Mouse (Mus musculus): ENCODE measurements around the gene Mapkapk3. TPM values are rescaled to one million over a fixed set of nuclear protein-coding genes. Genes with fewer than 3 reads are reported as not detected.
"Not testable (repeated sequence)": the region's sequence is repeated elsewhere in the genome, so short reads cannot be mapped to it uniquely, and the experiment has no call there.

The Mapkapk3 gene
- polyA plus RNA-seq, 1 experiment from 2014 or later = 1.4 TPM

DNA sequence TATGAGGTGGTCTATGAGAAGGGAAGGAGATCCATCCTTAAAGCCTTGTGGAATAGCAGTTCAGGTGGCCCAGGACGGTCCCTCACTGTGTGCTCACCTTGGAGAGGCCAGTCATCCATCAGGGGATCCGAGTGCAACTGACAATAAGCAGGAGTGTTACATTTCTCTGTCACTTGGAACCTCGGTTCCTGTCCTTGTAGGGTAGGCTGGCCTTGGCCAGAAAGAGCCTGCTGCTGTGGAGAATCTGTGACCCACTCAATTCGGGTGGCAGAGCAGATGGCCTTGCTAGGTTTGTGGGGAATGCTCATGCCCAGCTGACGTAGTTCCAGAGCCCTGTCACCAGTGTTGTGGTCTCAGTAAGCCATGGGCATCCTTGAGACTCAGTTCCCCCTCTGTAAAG is 19.9 kb upstream of the Mapkapk3 start:
- Histone ChIP-seq H3K4me3 (ENCODE audit: low read depth, low read length) (no peak overlapping the region), H3K27ac (ENCODE audit: low read depth, low read length) (no peak overlapping the region), H3K27me3 (replicated peaks; ENCODE audit: control insufficient read depth, insufficient read depth, low read length) (no peaks in the 10 kb centered on the region), H3K9me3 (replicated peaks; ENCODE audit: control insufficient read depth, low read length) (no peaks in the 10 kb centered on the region), H3K4me2 (ENCODE audit: low read length) (no peak overlapping the region), H3K4me1 (ENCODE audit: control insufficient read depth, insufficient read depth, low read length) (no peaks in the 10 kb centered on the region), H3K9ac (ENCODE audit: low read length) (no peak overlapping the region), H3K36me3 (ENCODE audit: control insufficient read depth, insufficient read depth, low read length) (no peaks in the 10 kb centered on the region)
- DNase-seq (ENCODE audit: low spot score) = no peak
- 75% methylated on average over 5 of the region's 5 CpGs for WGBS
- no peak for ATAC-seq

GRCm38 (mm10) chr9:107309171-107309570 is 19.5 kb upstream of the Mapkapk3 start:
- WGBS = 88% methylated on average over 9 of the region's 9 CpGs
- H3K9ac ChIP-seq (ENCODE audit: low read length) = no peak overlapping the region
- no peaks in the 10 kb centered on the region for H3K4me1 ChIP-seq (ENCODE audit: control insufficient read depth, insufficient read depth, low read length)
- no peak overlapping the region for H3K4me2 ChIP-seq (ENCODE audit: low read length)
- no peak overlapping the region for H3K4me3 ChIP-seq (ENCODE audit: low read depth, low read length)
- no peak overlapping the region for H3K27ac ChIP-seq (ENCODE audit: low read depth, low read length)
- ATAC-seq = no peak
- H3K36me3 ChIP-seq (ENCODE audit: control insufficient read depth, insufficient read depth, low read length) = no peaks in the 10 kb centered on the region
- no peaks in the 10 kb centered on the region for H3K9me3 ChIP-seq (replicated peaks; ENCODE audit: control insufficient read depth, low read length)
- no peak for DNase-seq (ENCODE audit: low spot score)
- H3K27me3 ChIP-seq (replicated peaks; ENCODE audit: control insufficient read depth, insufficient read depth, low read length) = no peaks in the 10 kb centered on the region

GRCm38 (mm10) chr9:107308346-107309000 is 18.8 kb upstream of the Mapkapk3 start:
- H3K4me2 ChIP-seq (ENCODE audit: low read length) = no peak overlapping the region
- H3K9me3 ChIP-seq (replicated peaks; ENCODE audit: control insufficient read depth, low read length) = no peaks in the 10 kb centered on the region
- no peak overlapping the region for H3K4me3 ChIP-seq (ENCODE audit: low read depth, low read length)
- H3K4me1 ChIP-seq (ENCODE audit: control insufficient read depth, insufficient read depth, low read length) = no peaks in the 10 kb centered on the region
- no peak overlapping the region for H3K27ac ChIP-seq (ENCODE audit: low read depth, low read length)
- ATAC-seq (no peak), DNase-seq (ENCODE audit: low spot score) (no peak)
- no peaks in the 10 kb centered on the region for H3K36me3 ChIP-seq (ENCODE audit: control insufficient read depth, insufficient read depth, low read length)
- no peak overlapping the region for H3K9ac ChIP-seq (ENCODE audit: low read length)
- 85% methylated on average over 9 of the region's 9 CpGs for WGBS
- no peaks in the 10 kb centered on the region for H3K27me3 ChIP-seq (replicated peaks; ENCODE audit: control insufficient read depth, insufficient read depth, low read length)

- Histone ChIP-seq H3K36me3 (ENCODE audit: control insufficient read depth, insufficient read depth, low read length) (no peaks in the 10 kb centered on the region), H3K27ac (ENCODE audit: low read depth, low read length) (no peak overlapping the region), H3K27me3 (replicated peaks; ENCODE audit: control insufficient read depth, insufficient read depth, low read length) (no peaks in the 10 kb centered on the region), H3K4me3 (ENCODE audit: low read depth, low read length) (no peak overlapping the region), H3K4me2 (ENCODE audit: low read length) (no peak overlapping the region), H3K9ac (ENCODE audit: low read length) (no peak overlapping the region), H3K9me3 (replicated peaks; ENCODE audit: control insufficient read depth, low read length) (no peaks in the 10 kb centered on the region), H3K4me1 (ENCODE audit: control insufficient read depth, insufficient read depth, low read length) (no peaks in the 10 kb centered on the region)
- ATAC-seq (no peak), DNase-seq (ENCODE audit: low spot score) (no peak)
- 85% methylated on average over 12 of the region's 12 CpGs for WGBS
These were observed 18.2 kb upstream of the Mapkapk3 start for GRCm38 (mm10) chr9:107307886-107308285.

- WGBS = 94% methylated on average over 11 of the region's 11 CpGs
- Histone ChIP-seq H3K9me3 (replicated peaks; ENCODE audit: control insufficient read depth, low read length) (no peaks in the 10 kb centered on the region), H3K27me3 (replicated peaks; ENCODE audit: control insufficient read depth, insufficient read depth, low read length) (no peaks in the 10 kb centered on the region), H3K4me1 (ENCODE audit: control insufficient read depth, insufficient read depth, low read length) (no peaks in the 10 kb centered on the region), H3K36me3 (ENCODE audit: control insufficient read depth, insufficient read depth, low read length) (0 out of 2 replicates have a peak, but pooled peaks cover under 1% of the 10 kb centered on the region), H3K4me3 (ENCODE audit: low read depth, low read length) (no peak overlapping the region), H3K4me2 (ENCODE audit: low read length) (no peak overlapping the region), H3K9ac (ENCODE audit: low read length) (no peak overlapping the region), H3K27ac (ENCODE audit: low read depth, low read length) (no peak overlapping the region)
- DNase-seq (ENCODE audit: low spot score) = no peak
- ATAC-seq = no peak
These were observed 17.6 kb upstream of the Mapkapk3 start for GRCm38 (mm10) chr9:107307099-107307872.

GRCm38 (mm10) chr9:107306673-107307072 is 17.0 kb upstream of the Mapkapk3 start:
- ATAC-seq; H3K9ac ChIP-seq (ENCODE audit: low read length); H3K36me3 ChIP-seq (ENCODE audit: control insufficient read depth, insufficient read depth, low read length); DNase-seq (ENCODE audit: low spot score); H3K27ac ChIP-seq (ENCODE audit: low read depth, low read length); H3K4me2 ChIP-seq (ENCODE audit: low read length); H3K27me3 ChIP-seq (replicated peaks; ENCODE audit: control insufficient read depth, insufficient read depth, low read length); H3K9me3 ChIP-seq (replicated peaks; ENCODE audit: control insufficient read depth, low read length); H3K4me3 ChIP-seq (ENCODE audit: low read depth, low read length); H3K4me1 ChIP-seq (ENCODE audit: control insufficient read depth, insufficient read depth, low read length): not testable (repeated sequence)
- 100% methylated on average over 1 of the region's 1 CpGs for WGBS

DNA sequence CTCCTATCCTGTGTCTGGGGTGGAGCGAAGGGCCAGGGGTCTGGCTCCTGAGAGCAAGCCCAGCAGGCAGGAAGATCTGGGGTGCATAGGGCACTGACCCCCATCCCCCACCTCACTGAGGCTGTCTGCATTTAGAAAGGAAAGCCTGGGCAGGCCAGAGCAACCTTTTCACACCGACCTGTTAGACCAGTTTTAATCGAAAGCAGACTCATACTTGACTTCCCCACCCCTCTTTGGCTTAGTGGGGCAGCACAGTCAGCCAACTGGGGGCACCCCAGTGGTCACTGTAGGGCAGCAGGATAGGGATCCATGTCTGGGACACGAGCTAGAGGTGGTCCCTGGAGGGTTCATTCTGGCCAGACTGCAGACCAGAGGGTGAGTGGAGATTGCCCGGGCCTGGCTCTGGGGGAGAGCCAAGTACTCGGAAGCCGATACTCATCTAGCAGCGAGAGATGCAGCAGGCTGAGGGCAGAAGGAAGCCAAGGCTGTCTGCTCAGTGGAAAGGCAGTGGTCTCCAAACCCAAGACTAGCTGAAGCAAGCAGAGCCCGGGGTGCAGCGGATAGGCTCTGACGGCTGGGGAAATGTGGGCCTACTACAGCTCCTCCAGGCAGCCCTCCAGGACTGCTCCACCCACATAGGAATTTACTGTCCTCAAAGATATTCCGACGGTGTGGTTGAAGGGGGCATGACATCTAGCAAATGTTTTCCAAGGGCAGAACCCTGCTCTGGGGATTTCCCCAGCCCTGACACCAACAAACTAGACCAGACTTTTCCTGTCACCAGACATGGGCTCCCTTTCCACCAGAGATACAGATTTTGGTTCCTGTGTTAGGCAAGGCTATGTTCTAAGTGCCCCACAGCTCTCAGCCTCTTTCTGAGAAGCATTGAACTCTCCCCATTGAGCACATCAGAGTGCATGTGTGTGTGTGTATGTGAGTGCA is 16.2 kb upstream of the Mapkapk3 start:
- Histone ChIP-seq H3K4me2 (ENCODE audit: low read length) (no peak overlapping the region), H3K27ac (ENCODE audit: low read depth, low read length) (no peak overlapping the region), H3K9ac (ENCODE audit: low read length) (no peak overlapping the region), H3K27me3 (replicated peaks; ENCODE audit: control insufficient read depth, insufficient read depth, low read length) (no peaks in the 10 kb centered on the region), H3K36me3 (ENCODE audit: control insufficient read depth, insufficient read depth, low read length) (peaks cover 13% of the 10 kb centered on the region), H3K4me3 (ENCODE audit: low read depth, low read length) (no peak overlapping the region), H3K9me3 (replicated peaks; ENCODE audit: control insufficient read depth, low read length) (no peaks in the 10 kb centered on the region), H3K4me1 (ENCODE audit: control insufficient read depth, insufficient read depth, low read length) (no peaks in the 10 kb centered on the region)
- 71% methylated on average over 13 of the region's 13 CpGs for WGBS
- no peak for DNase-seq (ENCODE audit: low spot score)
- ATAC-seq = no peak

DNA sequence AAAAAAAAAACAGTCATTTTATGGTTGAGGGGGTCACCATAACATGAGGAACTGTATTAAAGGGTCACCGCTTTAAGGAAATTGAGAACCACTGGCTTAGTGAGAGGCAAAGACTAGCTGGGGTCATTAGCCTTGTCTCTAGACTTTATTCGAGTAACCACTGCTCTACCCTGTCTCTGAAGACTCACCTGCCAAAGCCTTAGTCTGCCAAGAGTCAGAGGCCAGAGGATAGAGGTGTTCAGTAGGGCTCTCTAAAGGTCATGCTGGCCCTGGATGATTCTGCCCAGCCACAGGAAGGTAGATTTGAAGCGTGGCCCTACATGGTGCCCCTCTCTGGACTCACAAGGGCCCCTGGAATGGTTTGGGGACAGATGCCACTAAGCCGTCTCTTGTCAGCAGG is 15.3 kb upstream of the Mapkapk3 start:
- Histone ChIP-seq H3K27ac (ENCODE audit: low read depth, low read length) (no peak overlapping the region), H3K27me3 (replicated peaks; ENCODE audit: control insufficient read depth, insufficient read depth, low read length) (no peaks in the 10 kb centered on the region), H3K4me2 (ENCODE audit: low read length) (no peak overlapping the region), H3K4me1 (ENCODE audit: control insufficient read depth, insufficient read depth, low read length) (no peaks in the 10 kb centered on the region), H3K36me3 (ENCODE audit: control insufficient read depth, insufficient read depth, low read length) (peaks cover 16% of the 10 kb centered on the region), H3K9me3 (replicated peaks; ENCODE audit: control insufficient read depth, low read length) (no peaks in the 10 kb centered on the region), H3K4me3 (ENCODE audit: low read depth, low read length) (no peak overlapping the region), H3K9ac (ENCODE audit: low read length) (no peak overlapping the region)
- no peak for DNase-seq (ENCODE audit: low spot score)
- no peak for ATAC-seq
- WGBS = 88% methylated on average over 4 of the region's 4 CpGs
